Mouse (Mus musculus): ENCODE data around the gene Chmp2a. TPM values are rescaled to one million over a fixed set of nuclear protein-coding genes. Genes with fewer than 3 reads are reported as not detected.
A peak's percentile ranks its signal among the peaks of the same experiment; 100 is the strongest.
"Not testable (repeated sequence)": the region's sequence is repeated elsewhere in the genome, so short reads cannot be mapped to it uniquely, and the experiment has no call there.

The Chmp2a gene
- 100 to 1,000 TPM; 210 to 213 TPM for total RNA-seq (2021)
- long read RNA-seq, experiment 1, transcript Chmp2a-201 (6 exons, 949 nt) = major isoform, 46 of 53 reads
- long read RNA-seq, experiment 1, transcript Chmp2a-203 (6 exons, 930 nt) = minor isoform, 6 of 53 reads
- long read RNA-seq, experiment 1, partial matches to known transcripts = 1 of 53 reads
- long read RNA-seq, experiment 1, other reads (novel, unspliced or antisense) = 0 of 53 reads
- long read RNA-seq, experiment 2, transcript Chmp2a-201 (6 exons, 949 nt) = major isoform, 164 of 219 reads
- long read RNA-seq, experiment 2, transcript Chmp2a-203 (6 exons, 930 nt) = minor isoform, 11 of 219 reads
- long read RNA-seq, experiment 2, partial matches to known transcripts = 35 of 219 reads
- long read RNA-seq, experiment 2, other reads (novel, unspliced or antisense) = 9 of 219 reads

DNA sequence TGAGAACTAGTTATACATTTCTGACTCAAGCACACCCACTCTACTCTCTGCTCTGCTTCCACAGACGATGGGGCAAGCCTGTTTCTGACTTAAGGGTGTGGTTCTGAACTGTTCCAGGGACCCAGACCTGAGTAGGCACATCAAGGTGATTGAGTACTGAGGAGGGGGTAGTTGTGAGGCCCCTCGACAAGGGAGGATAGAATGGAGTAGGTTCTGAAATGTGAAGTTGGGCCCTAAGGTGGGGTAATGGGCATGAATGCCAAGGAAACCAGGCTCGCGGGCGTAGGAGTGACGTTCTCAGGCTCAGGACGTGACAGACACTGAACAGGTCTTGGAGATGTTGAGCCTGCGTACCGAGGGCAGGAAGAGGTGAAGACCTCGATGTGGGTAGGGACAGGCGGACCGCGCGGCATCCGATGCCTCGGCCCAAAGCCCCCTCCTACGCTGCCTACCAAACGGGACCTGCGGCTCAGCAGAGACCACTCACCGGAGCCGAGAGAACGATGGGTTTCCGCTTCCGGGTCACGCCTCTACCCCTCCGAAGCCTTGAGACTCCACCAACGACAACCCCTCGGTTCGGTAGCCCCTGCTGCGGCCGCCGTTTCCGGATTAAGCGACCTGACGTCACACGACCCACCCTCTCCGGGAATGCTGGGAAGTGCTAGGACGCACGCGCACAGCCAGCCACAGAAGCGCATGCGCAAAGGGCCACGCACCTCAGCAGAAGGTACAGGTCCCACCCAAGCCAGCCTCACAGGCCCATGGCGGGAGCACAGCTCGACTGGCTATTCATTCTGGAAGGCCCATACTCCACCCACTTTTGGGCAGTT is at the start of gene Chmp2a:
TSS of gene Chmp2a (minus strand) at position 660 of the 830 bp plus-strand sequence.
- peak; percentile 96 to 97 for DNase-seq (ENCODE audit: low spot score in 2 of 2)

DNA sequence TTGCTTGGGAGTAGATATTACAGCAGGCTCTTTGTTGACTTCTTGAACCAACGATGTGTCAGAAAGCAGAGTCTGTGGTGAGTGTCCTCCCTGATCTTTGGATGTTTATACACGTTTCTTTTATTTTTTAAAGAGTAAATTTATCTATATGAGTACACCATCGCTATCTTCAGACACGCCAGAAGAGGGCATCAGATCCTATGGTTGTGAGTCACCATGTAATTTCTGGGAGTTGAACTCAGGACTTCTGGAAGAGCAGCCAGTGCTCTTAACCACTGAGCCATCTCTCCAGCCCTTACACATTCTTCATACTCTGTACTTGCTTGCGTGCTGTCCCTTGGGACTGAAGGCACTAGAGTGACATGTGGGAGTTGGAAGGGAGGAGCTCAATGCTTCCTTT is 37.7 kb upstream of the Chmp2a start:
- no peak for DNase-seq (ENCODE audit: low spot score in 2 of 2)

DNA sequence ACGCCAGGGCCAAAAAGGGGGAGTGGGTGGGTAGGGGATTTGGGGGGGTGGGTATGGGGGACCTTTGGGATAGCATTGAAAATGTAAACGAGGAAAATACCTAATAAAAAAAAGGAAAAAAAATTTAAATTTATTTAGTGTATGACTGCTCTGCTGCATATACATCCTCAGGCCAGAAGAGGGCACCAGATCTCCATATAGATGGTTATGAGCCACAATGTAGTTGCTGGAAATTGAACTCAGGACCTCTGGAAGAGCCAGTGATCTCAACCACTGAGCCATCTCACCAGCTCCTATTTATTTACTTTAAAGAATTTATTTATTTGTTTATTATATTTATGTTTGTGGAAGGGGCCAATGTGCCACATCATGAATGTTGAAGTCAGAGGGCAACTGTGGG is 28.8 kb upstream of the Chmp2a start:
- not testable (repeated sequence) for DNase-seq (ENCODE audit: low spot score in 2 of 2)

DNA sequence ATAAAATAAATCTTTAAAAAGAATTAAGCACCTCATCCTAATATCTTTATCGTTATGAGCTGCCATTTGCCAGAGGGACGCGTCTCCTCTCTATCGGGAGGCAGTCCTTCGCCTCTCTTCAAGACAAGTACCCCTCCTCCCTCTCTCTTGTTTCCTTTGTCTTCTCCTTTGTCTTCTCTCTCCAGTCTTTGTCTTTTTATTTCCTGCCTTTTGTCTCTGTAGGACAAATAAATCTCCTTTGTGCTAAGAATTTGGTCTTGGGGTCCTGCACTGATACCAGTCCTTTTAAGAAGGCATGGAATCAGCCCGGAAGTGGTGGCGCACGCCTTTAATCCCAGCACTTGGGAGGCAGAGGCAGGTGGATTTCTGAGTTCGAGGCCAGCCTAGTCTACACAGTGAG is 24.9 kb upstream of the Chmp2a start:
- DNase-seq (ENCODE audit: low spot score in 2 of 2) = no peak

DNA sequence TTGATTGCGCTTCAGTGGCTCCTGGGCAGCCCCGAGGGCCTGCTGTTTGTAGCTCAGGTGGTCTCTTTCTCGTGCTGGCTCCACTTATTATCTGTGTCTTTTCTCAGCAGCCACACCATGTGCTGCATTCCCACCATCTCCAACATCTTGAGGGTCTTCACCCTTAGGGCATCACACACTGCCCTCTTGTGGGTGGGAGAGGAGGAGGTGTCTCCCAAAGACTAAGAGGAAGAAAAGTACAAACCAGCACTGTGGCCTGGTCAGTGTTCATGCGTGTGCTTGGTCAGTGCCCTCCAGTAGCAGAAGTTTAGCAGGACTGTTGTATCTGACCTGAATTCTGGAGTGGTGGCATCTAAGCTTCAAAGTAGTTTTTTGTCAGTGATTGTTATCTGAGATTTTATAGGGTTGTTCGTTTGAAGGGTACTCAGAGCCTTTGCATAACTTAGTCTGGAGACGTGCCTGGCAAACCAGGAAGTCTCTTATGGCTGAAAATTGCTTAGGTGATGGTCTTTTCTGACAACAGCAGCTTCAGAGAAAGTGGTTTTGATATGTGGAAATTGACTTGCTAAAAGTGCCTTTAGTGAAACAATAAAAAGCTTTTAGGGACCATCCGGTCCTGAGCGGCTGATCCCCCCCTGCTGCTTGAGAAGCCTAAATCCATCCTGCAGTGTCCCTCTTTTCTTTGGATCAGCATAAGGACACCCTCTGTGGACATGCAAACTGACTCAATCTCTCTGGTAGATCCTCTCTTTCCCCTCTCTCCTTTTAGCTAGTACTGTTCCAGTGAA is 22.5 kb upstream of the Chmp2a start:
- no peak for DNase-seq (ENCODE audit: low spot score in 2 of 2)

DNA sequence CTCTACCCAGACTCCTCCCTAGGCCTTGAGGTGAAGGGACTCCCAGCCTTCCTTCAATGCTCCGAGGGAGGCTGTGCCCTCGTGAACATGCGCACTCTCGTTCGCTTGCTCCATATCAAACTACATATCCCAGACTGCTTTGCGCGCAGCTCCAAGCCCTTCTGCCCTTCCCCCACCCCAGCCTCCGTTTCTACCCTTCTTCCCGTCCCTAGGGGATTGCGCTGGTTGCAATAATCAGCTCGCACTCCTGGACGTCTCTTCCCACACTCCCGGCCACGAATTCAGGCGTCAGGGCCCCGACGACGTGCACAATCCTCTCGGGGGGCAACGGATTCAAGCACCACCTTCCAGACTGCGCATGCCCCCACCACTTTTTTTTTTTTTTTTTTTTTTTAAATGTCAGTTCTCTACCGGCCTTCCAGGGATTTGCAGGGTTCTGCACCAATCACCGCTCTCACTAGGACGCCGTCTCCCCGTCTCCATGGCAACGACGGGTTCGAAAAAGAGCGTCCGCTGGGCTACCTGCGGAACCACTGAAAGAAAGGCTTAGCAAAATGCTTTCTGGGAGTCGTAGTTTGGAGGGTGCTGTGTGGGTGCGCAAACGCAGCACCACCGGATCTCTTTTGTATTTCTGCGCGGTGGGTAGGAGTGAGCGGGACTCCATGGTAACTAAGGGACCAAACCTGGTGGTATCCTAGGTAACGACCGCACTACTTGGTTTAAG is 19.8 kb upstream of the Chmp2a start, which contains the start of gene Mzf1:
TSS of gene Mzf1 (minus strand) at position 478 of the 724 bp plus-strand sequence.
- peak; percentile 79 to 86 for DNase-seq (ENCODE audit: low spot score in 2 of 2)

DNA sequence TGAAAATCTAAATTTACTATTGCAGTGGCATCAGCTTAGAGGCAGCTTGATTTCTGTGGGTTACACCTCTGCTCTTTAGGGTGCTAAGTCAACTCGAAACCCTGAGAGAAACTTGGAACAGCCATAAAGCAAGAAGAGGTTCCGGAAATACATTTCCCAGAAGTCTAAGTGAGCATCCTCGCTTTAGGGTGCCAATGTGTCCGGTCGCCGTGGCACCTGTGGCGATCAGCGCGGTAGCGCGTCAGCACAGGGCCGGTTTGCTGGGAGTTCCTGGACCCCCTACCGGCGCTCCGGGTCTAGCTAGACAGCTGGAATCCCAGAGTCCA is 19.3 kb upstream of the Chmp2a start:
- no peak for DNase-seq (ENCODE audit: low spot score in 2 of 2)

DNA sequence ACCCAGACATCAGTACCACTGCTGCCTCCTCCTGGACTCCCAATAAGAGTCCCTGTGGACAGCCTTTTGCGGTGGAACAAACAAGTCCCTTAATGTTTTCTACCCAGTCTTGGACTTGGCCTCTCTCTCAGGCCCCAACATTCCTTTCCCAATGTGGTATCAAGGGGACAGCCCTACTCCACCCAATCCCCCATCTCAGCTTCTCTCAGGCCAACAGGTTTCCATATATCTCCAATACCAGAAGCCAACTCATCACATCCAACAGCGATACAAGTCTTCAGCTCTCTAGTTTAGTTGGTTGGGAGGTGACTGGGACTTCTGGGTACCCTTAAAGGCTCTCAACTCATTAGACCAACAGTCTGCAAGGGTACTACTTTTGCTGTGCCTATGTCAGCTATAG is 18.9 kb upstream of the Chmp2a start:
- no peak for DNase-seq (ENCODE audit: low spot score in 2 of 2)

DNA sequence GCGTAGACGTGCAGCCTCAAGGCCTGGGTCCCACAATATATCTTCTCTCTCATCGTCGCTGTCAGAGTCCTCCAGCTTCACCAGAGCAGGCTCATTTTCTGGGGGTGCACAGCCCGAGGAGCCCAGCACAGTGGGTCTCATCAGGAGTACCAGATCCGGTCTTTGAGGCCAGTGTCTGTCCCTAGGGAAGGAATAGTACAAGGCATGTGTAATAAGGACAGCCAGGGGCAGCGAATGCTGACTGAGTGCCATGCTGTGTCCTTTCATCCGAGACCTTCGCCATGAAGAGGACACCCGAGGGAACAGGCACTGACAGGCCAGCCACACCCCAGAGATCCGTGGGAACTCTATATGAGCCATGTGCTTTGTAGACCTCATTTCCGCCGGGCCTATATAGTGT is 18.4 kb upstream of the Chmp2a start:
- DNase-seq (ENCODE audit: low spot score in 2 of 2) = no peak

DNA sequence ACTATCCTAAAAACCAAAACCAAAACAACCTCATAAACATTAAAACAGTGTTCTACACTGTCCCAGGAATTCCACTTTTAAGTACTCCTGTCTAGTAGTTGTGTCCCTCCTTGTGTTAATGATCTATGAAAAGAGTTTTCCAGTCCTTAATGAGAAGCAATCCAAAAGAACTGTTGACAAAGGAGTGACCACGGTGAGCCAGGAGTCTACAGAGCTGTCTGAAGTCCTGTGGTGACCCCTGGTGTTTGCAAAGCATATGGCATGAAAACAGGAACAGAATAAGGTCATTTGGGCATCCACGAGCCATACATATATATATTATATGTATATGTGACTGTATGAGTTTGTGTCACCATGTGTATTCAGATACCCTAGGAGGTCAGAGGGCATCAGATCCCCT is 11.5 kb upstream of the Chmp2a start:
- peak in 1 of 2 experiments; percentile 51 for DNase-seq (ENCODE audit: low spot score in 2 of 2)

DNA sequence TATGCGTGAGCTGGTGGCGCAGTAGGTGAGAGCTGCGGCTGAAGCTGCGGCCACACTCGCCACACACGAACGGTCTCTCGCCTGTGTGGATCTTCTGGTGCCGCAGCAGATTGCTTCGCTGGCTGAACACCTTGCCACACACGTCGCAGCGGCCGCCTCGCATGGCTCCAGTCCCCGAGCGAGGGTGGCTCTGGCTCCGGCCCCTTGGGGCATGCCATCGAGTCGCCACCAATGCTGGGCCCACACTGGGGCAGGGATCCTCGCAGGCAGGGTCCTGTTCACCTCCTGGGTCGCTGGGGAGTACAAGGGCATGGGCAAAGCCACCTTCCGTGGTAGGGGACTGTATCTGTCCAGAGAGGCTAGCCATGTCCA is 9.6 kb upstream of the Chmp2a start:
- no peak for DNase-seq (ENCODE audit: low spot score in 2 of 2)

DNA sequence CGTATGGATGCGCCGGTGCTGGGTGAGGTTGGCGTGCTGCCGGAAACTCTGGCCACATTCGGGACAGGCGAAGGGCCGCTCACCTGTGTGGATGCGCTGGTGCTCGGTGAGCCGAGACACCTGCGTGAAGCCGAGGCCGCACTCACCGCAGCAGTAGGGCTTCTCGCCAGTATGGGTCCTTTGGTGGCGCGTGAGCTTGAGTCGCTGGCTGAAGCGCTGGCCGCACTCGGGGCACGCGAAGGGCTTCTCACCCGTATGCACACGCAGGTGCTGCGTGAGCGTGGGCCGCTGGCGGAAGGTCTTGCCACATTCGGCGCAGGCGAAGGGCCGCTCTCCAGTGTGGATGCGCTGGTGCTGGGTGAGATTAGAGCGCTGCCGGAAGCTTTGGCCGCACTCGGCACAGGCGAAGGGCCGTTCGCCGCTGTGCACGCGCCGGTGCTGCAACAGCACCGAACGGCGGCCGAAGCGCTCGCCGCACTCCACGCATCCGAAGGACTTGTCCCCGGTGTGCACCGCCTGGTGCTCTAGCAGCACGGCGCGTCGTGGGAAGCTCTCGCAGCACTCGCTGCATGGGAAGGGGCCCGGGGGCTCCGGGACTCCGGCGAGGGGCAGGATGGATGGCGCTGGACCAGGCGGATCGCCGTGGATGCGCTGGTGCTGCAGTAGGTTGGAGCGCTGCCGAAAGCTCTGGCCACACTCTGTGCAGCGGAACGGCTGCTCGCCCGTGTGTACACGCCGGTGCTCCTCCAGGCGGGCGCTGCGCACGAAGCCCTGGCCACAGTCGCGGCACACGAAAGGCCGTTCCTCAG is 9.0 kb upstream of the Chmp2a start:
- DNase-seq (ENCODE audit: low spot score in 2 of 2) = no peak

DNA sequence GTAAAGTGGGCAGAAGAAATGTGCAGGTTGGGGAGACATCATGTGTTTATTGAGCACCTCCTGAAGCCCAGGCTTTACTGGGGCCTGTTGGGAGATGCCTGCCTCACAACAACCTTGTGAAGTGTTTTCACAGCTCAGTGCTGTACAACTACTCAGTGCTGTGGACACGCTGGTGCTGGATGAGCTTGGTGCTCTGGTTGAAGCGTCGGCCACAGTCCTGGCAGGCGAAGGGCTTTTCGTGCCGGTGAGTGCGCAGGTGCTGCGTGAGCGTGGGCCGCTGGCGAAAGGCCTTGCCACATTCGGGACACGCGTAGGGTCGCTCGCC is 8.5 kb upstream of the Chmp2a start:
- DNase-seq (ENCODE audit: low spot score in 2 of 2) = no peak

DNA sequence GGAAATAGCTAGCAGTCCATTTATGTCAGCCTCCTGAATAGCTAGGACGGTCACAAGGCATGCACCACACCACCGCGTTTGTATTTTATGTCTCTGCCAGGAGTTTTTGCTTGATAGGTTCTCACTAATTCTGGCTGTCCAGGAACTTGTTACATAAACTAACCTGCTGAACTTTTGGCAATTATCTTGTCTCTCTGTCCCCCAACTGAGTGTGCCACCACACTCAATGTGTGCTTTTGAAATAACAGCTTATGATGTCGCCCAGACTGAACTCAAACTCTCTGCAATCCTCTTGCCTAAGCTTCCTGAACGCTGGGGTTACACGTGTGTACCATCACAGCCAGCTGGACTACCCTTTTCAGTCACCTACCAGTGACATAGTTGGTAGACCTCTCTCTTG is 7.9 kb upstream of the Chmp2a start:
- DNase-seq (ENCODE audit: low spot score in 2 of 2) = no peak

DNA sequence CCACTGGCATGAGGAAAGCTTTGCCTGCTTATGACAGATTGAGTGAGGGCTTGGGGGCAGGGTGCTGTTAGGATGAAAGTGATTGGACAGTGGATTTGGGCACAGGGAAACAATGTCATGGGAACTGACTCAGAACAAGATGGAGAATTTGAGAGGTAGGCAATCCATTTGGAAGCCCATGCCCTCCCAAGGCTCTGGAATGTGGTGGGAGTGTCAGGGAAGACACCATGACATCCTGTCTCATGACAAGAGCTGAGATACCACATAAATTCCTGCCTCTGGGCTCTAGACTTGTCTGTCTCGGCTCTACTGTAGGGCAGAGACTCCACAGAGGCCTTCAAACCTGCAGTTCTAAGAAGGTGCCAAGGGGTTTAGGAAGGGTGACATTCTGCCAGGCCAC is 6.6 kb upstream of the Chmp2a start:
- DNase-seq (ENCODE audit: low spot score in 2 of 2) = no peak

DNA sequence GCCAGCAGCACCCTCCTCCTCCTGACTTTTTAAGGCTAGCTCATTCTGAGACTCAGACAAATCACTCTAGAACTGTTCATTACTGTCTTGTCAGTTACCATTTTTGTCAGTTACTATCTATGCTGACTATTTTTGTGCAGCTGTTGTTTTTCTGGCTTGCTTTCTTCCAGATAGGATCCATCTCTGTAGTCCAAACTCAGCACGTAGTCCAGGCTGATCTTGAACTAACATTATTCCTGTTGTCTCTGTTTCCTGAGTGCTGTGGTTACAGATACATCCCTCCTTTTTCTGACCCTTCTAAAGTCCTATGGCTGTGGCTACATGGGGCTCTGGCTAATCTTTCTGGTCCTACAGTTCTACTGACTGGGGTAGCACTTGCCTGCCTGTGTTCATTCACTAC is 4.6 kb upstream of the Chmp2a start:
- DNase-seq (ENCODE audit: low spot score in 2 of 2) = no peak

DNA sequence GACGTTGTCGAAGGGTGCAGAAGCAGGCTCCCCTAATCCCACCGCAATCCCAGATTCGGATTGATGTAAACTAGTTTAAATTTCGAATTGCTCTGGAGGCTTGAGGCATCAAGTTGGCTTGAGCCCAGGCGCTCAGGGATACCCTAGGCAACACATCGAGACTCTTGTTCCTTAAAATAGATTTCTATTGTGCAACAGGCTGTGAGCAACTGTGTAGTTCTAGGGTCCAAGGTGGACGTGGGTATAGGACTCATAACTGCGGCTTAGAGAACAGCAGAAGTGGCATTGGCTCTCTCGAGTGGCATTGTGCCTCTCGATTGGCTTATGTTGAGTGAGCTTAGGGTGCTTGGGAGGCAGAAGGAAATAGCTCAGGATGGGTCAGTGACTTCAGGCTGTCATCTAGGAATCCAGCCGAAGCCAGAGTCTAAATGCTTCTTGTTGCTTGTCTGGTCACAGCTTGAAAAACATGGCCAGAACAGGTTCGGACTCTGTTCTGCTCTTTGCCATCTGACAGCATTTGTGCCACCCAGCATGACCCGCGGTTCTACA is 4.1 kb upstream of the Chmp2a start:
- DNase-seq (ENCODE audit: low spot score in 2 of 2) = no peak

DNA sequence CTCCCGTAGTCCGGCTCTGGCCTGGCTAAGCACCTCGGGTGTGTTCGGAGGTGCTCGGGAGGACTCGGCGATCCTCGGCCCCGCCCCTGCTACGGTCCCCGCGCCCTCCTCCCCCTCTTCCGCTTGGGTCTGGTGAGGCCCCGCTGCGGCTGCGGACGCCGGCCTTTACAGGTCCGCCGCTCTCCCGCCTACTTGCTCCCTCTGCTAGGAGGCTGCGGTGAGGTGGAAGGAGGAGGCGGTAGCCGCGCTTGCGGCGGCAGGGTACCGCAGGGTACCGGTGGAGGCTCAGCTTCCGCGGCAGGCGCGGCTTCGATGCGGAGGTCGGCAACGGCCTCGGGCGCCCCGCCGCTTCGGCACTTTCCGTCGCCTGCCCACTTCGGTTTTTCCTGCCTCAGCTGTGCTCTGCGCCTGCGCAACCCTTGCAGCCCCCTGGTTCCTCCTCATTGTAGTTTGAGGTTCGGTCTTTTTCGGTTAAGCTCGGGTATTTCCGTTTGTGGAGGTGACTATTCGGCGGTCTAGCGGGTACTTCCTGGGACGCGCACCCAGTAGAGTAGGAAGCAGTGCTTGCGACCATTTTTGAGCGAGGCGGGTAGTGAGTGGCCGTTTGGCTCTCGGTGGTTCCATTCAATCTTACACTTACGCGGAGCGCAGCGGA is 3.4 kb upstream of the Chmp2a start, which contains the start of gene Ube2m:
TSS of gene Ube2m (minus strand) at position 375 of the 655 bp plus-strand sequence.
- peak; percentile 99 for DNase-seq (ENCODE audit: low spot score in 2 of 2)

DNA sequence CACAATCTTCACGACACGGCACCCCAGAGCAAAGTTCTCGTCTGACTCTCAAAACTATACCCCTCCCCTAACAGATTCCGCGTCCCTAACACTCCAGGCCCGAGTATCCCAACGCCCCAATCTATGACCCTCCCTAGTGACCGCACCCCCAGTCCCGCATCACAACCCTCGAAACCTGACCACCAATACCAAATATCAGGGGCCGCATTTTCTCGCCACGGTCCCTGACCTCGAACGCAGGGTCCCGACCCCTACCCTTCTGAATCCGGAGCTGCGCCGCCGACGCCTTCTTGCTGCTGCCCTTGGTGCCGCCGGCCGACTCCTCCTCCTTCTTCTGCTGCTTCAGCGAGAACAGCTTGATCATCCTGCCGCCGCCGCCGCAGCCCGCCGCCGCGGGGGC is 2.8 kb upstream of the Chmp2a start:
- DNase-seq (ENCODE audit: low spot score in 2 of 2) = peak; percentile 51 to 55
